Mouse (Mus musculus) heart, embryonic 14.5 days (tissue): ENCODE results near the gene Rps6ka1. TPM values are rescaled to one million over a fixed set of nuclear protein-coding genes. Genes with fewer than 3 reads are reported as not detected.
A peak's percentile ranks its signal among the peaks of the same experiment; 100 is the strongest.

Source experiments
- ATAC-seq: fragments of 200-750 bp; cut with Nextera tagmentation; 2 replicates; pipeline ENCODE4 v1.8.0; 2017; ENCODE audit warnings: low read depth, moderate TSS enrichment; ENCODE audit not compliant: insufficient number of reproducible peaks, insufficient read depth, low FRiP score
- H3K27ac ChIP-seq, 2 experiments: fragments of 200-500 bp in 1 of 2; fragments of 300-500 bp in 1 of 2; sonication (generic) in 1 of 2; replicated peaks in 1 of 2; 2 replicates each; pipeline ENCODE4 v1.5.1; 2012 to 2014; ENCODE audit warnings: low read depth in 2 of 2, low read length in 2 of 2, control low read depth in 1 of 2, mild to moderate bottlenecking in 1 of 2, mixed read lengths in 1 of 2; ENCODE audit not compliant: control insufficient read depth in 1 of 2, insufficient read depth in 1 of 2
- H3K27me3 ChIP-seq: fragments of 300-500 bp; sonication (generic); 2 replicates; pipeline ENCODE4 v1.6.1; 2014; ENCODE audit warnings: mild to moderate bottlenecking, low read length, control low read depth; ENCODE audit not compliant: control insufficient read depth, insufficient read depth
- H3K36me3 ChIP-seq: fragments of 300-500 bp; sonication (generic); 2 replicates; pipeline ENCODE4 v1.6.1; 2014; ENCODE audit warnings: mild to moderate bottlenecking, control low read depth, low read length, mixed read lengths; ENCODE audit not compliant: control insufficient read depth, insufficient read depth
- H3K4me1 ChIP-seq, 2 experiments: fragments of 200-500 bp in 1 of 2; fragments of 300-500 bp in 1 of 2; sonication (generic) in 1 of 2; 2 replicates each; pipeline ENCODE4 v1.6.1; 2012 to 2014; ENCODE audit warnings: low read length in 2 of 2, control low read depth in 1 of 2, mixed read lengths in 1 of 2; ENCODE audit not compliant: control insufficient read depth in 2 of 2, insufficient read depth in 2 of 2
- H3K4me2 ChIP-seq: fragments of 300-500 bp; sonication (generic); 2 replicates; pipeline ENCODE4 v1.6.1; 2014; ENCODE audit warnings: mild to moderate bottlenecking, low read length
- H3K4me3 ChIP-seq, 2 experiments: fragments of 200-500 bp in 1 of 2; fragments of 300-500 bp in 1 of 2; sonication (generic) in 1 of 2; 2 replicates each; pipeline ENCODE4 v1.5.1; 2012 to 2014; ENCODE audit warnings: low read length in 2 of 2, mild to moderate bottlenecking in 2 of 2, control low read depth in 1 of 2, low read depth in 1 of 2, moderate library complexity in 1 of 2; ENCODE audit not compliant: control insufficient read depth in 1 of 2, insufficient read depth in 1 of 2
- H3K9ac ChIP-seq: fragments of 300-500 bp; sonication (generic); 2 replicates; pipeline ENCODE4 v1.6.1; 2014; ENCODE audit warnings: mild to moderate bottlenecking, low read length
- H3K9me3 ChIP-seq: fragments of 300-500 bp; sonication (generic); 2 replicates; pipeline ENCODE4 v1.6.1; 2016; ENCODE audit warnings: low read length, control low read depth; ENCODE audit not compliant: control insufficient read depth
- whole genome bisulfite sequencing: fragments of 180-500 bp; shearing (Covaris S2); extraction: QIAGEN DNeasy Blood & Tissue Kit; methylation state at CpG from one replicate; pipeline ENCODE4 v1.1.7; 2014; 5-methylcytosine and 5-hydroxymethylcytosine counted together
- polyA plus RNA-seq: library from polyadenylated mRNA; unstranded; fragments of >200 nt; fragmentation: Nextera tagmentation; extraction: Ambion mirVana; gene quantifications from 2 replicates; pipeline ENCODE4 v1.2.1, GENCODE M21; 2014

Gene Rps6ka1
- polyA plus RNA-seq, 1 experiment from 2014 or later, result 15.9 TPM

- no peaks in the 10 kb centered on the region for H3K36me3 ChIP-seq
- ATAC-seq, result no peak
- 10% methylated on average over 10 of the region's 10 CpGs for WGBS
- peaks cover 4 to 5% of the 10 kb centered on the region in 2 experiments; a peak in 3 of 4 replicates for H3K4me1 ChIP-seq
- H3K4me2 ChIP-seq, result peak overlapping the region; percentile 14; the same call in 1 of the 2 replicates
- H3K4me3 ChIP-seq, result no peak overlapping the region
- H3K27ac ChIP-seq, result no peak overlapping the region
- no peaks in the 10 kb centered on the region for H3K9me3 ChIP-seq
- H3K9ac ChIP-seq, result peak overlapping the region; percentile 10
- H3K27me3 ChIP-seq, result no peaks in the 10 kb centered on the region
Observed at GRCm38 (mm10) chr4:133829281-133830070, 58.1 kb downstream of the Rps6ka1 start.

GRCm38 (mm10) chr4:133827887-133828794 lies 59.5 kb downstream of the Rps6ka1 start:
- no peak for ATAC-seq
- Histone ChIP-seq H3K27ac (no peak overlapping the region; a peak in 1 of 4 replicates), H3K36me3 (no peaks in the 10 kb centered on the region), H3K4me3 (peak overlapping the region; percentile 8 to 11; a peak in 1 of 4 replicates), H3K9me3 (no peaks in the 10 kb centered on the region), H3K27me3 (no peaks in the 10 kb centered on the region), H3K4me1 (peaks cover 4 to 5% of the 10 kb centered on the region in 2 experiments; a peak in 3 of 4 replicates), H3K9ac (peak overlapping the region; percentile 10; the same call in 1 of the 2 replicates), H3K4me2 (peak overlapping the region; percentile 56)
- WGBS, result 18% methylated on average over 25 of the region's 25 CpGs

- Histone ChIP-seq H3K9ac (no peak overlapping the region), H3K9me3 (no peaks in the 10 kb centered on the region), H3K4me3 (no peak overlapping the region), H3K4me1 (peaks cover 4 to 5% of the 10 kb centered on the region in 2 experiments; a peak in 3 of 4 replicates), H3K27ac (no peak overlapping the region), H3K36me3 (no peaks in the 10 kb centered on the region), H3K27me3 (no peaks in the 10 kb centered on the region), H3K4me2 (no peak overlapping the region)
- no peak for ATAC-seq
- 67% methylated on average over 6 of the region's 6 CpGs for WGBS
Observed at GRCm38 (mm10) chr4:133827354-133827753, 60.2 kb downstream of the Rps6ka1 start.

GRCm38 (mm10) chr4:133825731-133826130 lies 61.9 kb downstream of the Rps6ka1 start:
- no peak overlapping the region for H3K4me3 ChIP-seq
- no peak overlapping the region for H3K27ac ChIP-seq
- H3K4me1 ChIP-seq, result peaks cover 4 to 5% of the 10 kb centered on the region in 2 experiments; a peak in 3 of 4 replicates
- no peaks in the 10 kb centered on the region for H3K9me3 ChIP-seq
- H3K9ac ChIP-seq, result no peak overlapping the region
- ATAC-seq, result no peak
- no peak overlapping the region for H3K4me2 ChIP-seq
- no peaks in the 10 kb centered on the region for H3K36me3 ChIP-seq
- H3K27me3 ChIP-seq, result no peaks in the 10 kb centered on the region
- 61% methylated on average over 3 of the region's 3 CpGs for WGBS

GRCm38 (mm10) chr4:133820806-133821560 lies 66.6 kb downstream of the Rps6ka1 start:
- H3K9ac ChIP-seq, result no peak overlapping the region; the same call in 1 of the 2 replicates
- H3K9me3 ChIP-seq, result no peaks in the 10 kb centered on the region
- no peak for ATAC-seq
- peaks cover 0 to 9% of the 10 kb centered on the region in 2 experiments for H3K4me1 ChIP-seq
- no peak overlapping the region for H3K4me3 ChIP-seq
- no peaks in the 10 kb centered on the region for H3K36me3 ChIP-seq
- no peaks in the 10 kb centered on the region for H3K27me3 ChIP-seq
- no peak overlapping the region for H3K27ac ChIP-seq
- H3K4me2 ChIP-seq, result 0 out of 2 replicates have a peak overlapping the region, but pooled peaks have one; percentile 3
- whole genome bisulfite sequencing, result 44% methylated on average over 9 of the region's 9 CpGs

GRCm38 (mm10) chr4:133820166-133820565 lies 67.4 kb downstream of the Rps6ka1 start:
- Histone ChIP-seq H3K9ac (no peak overlapping the region), H3K4me1 (peaks cover 3 to 17% of the 10 kb centered on the region in 2 experiments), H3K36me3 (no peaks in the 10 kb centered on the region), H3K27me3 (no peaks in the 10 kb centered on the region), H3K4me2 (no peak overlapping the region), H3K4me3 (no peak overlapping the region), H3K27ac (no peak overlapping the region), H3K9me3 (no peaks in the 10 kb centered on the region)
- ATAC-seq, result no peak
- WGBS, result 46% methylated on average over 4 of the region's 4 CpGs

- over 99% methylated on average over 5 of the region's 5 CpGs for WGBS
- Histone ChIP-seq H3K27ac (no peak overlapping the region), H3K36me3 (no peaks in the 10 kb centered on the region), H3K9ac (no peak overlapping the region), H3K4me1 (peaks cover 8 to 22% of the 10 kb centered on the region in 2 experiments), H3K27me3 (no peaks in the 10 kb centered on the region), H3K9me3 (no peaks in the 10 kb centered on the region), H3K4me3 (no peak overlapping the region), H3K4me2 (no peak overlapping the region)
- ATAC-seq, result no peak
Observed at GRCm38 (mm10) chr4:133817356-133817755, 70.2 kb downstream of the Rps6ka1 start.
